Mouse (Mus musculus) right cerebral cortex, postnatal 4 days (tissue): ENCODE results near the gene Ajuba.
A peak's percentile ranks its signal among the peaks of the same experiment; 100 is the strongest.
"Not testable (repeated sequence)": the region's sequence is repeated elsewhere in the genome, so short reads cannot be mapped to it uniquely, and the experiment has no call there.

ENCODE experiments used
- DNase-seq: peaks from one replicate; pipeline ENCODE4 v3.0.0-alpha.2; 2022

Gene Ajuba

DNA sequence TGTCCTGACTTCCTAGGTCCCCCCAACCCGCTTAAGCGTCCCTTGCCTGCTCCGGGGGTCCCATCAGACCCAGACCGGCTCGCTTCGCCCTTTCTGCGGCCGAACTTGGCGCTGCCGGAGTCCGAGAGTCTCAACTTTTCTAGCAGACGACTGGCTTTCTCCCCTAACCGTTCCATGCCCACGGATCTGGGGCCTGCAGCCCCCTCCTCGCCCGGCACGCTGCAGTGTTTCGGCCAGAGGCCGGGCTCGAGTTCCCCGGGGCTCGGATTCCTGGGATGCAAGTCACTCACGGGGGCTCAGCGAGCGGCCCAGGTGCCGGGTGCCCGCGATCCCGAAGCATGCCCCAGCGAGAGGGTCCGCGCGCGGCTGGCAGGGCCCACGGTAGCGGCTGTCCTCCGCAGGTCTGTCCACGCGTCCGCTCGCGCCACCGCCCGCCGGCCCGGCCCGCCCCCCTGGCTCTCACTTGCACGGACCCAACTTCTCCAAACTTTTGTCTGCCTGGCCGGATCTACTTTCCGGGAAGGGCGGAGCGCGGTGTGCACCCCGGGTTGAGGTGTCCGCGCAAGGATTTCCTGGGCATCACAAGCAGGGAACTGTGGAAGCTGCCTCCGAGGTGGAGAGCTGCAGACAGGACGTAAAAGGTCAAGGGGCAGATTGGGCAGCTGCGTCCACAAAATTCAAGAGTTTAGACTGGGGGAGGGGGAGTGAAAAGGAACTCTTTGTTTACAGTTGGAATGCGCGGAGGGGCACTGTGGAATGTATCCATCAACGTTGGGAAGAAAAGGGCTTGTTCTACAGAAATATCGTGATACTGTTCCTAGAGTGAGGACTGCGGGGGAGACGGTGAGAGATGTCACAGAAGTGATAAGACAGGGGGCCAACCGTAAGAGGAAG is at the start of gene Ajuba:
Gene Ajuba (minus strand): TSS at position 470 of the 894 bp plus-strand sequence.
- peak; percentile 67 for DNase-seq

DNA sequence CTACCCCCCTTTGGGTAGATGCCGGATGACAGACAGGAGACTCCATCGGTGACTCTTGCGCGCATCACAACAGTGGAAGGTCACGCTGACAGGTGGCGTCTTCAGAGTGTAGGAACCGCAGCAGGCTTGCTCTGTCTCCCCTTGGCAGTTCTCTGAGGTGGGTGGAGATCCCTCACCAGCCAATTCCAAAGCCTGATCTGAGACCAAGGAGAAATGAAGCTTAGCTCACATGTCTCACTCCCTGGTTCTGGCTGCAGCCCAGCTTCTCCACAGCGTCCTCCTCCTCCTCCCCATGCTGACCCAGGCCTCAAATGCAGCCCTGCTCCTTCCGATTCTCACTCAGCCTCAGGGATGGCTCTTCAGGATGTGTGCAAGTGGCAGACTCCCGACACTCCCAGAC is 47.6 kb upstream of the Ajuba start:
- DNase-seq, result no peak

DNA sequence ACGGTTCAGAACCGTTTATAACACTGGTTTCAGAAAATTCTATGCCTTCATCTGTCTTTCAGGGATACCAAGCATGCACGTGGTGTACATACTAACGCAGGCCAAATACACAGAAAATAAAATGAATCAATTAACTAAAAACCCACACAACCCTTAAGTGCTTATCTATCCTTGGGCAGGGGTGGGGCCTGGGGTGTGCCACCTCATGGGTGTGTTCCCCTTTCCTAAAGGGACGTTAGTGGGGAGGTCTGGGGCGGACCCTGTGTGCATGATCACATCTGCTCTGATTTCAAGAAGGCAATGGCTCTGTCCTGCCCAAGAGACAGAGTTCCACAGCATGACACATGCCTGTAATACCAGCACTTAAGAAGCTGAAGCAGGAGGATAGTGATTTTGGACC is 46.0 kb upstream of the Ajuba start:
- DNase-seq, result no peak

DNA sequence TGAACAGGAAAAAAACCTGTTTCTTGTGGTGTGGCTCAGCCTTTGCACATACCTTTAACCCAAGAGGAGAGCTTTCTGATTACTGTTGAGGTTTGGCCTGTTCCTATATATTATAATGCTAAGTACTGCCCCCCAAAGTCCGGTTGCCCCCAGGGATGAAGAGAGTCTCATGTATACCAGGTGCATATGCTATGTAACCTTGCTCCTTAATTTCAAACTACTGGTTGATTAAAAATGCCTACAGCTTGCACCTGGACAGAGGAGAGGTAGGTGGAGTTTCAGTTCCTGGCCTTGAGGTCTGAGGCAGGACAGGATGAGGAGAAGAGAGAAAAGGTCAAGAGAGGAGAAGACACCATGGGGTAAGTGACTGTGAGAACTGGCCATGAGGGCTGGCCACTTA is 43.8 kb upstream of the Ajuba start, which contains the start of gene Psmb11:
Gene Psmb11 (plus strand): TSS at position 301 of the 400 bp plus-strand sequence.
- no peak for DNase-seq

DNA sequence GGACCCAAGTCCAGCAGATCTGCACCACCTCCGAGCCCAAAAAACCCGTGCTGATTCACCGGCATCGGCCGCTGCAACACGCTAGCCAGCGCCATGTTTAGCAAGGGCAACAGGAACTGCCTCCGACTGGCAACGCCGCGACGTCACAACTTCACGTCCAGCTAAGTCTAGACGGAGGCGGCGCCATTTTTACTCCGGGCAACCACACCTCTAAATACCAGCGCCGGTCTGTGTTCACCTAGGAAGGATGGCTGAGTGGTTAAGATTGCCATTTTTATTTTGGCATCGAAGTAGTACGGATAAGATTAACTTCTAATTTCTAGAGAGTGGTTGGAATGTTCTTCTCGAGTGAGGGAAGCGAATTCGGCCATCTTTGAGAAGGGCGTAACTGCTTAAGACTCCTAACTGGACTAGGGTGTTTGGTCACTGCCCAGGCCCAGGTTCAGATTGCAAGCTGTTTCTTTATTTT is 40.6 kb upstream of the Ajuba start, which contains the start of gene Psmb5:
Gene Psmb5 (minus strand): TSS at position 126 of the 469 bp plus-strand sequence.
- peak; percentile 85 for DNase-seq

DNA sequence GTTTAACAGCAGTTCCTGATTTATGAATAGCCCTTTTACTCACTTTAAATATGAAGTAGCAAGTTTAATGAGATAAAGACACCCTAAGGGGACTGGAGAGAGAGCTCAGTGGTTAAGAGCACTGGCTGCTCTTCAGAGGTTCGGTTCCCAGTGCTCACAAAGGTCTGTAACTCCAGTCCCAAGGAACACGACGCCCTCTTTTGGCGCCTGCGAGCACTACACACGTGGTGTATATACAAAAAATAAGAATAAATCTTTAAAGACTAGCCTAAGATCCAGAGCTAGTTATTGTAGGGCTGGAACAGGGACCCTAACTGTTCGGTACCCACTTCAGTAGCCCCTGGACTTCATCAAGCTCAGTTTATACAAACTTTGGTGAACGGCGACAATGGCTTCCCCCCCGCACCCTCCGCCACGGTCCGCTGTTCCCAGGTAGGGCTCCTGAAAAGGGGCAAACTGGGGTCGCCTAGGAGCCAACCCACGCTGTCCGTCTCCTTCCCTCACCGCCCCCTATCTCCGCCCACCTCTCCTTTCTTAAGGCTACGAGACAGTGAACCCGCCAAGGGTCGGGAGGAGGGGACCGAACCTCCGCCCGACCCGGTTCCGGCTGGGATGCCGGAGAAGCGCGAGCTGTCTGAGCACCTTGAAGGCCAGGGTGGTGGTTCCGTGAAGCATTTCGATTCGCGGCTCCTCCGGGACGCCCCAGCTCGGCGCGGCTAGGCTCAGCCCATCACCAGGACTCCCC is 40.0 kb upstream of the Ajuba start:
- DNase-seq, result no peak

DNA sequence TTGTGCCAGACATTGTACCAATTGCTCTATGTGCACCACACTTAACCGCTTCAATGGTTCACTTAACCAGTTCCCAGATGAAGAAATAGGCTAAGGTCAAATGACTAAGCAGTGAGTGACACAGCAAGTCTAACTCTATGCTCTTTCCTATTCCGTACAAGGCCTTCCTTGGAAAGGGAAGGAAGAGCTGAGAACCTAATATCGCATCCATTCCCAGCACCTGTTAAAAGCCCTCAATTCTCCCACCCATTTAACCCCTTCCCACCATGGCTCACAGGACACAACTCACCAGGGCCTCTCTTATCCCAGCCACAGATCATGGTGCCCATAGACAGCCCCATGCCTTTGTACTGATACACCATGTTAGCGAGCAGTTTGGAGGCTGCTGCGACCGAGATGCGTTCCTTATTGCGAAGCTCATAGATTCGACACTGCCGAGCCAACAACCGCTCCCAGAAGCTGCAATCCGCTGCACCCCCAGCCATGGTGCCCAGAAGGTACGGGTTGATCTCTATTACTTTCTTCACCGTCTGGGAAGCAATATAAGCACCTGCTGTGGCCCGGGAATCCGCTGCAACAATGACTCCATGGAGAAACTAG is 39.0 kb upstream of the Ajuba start:
- DNase-seq, result no peak

DNA sequence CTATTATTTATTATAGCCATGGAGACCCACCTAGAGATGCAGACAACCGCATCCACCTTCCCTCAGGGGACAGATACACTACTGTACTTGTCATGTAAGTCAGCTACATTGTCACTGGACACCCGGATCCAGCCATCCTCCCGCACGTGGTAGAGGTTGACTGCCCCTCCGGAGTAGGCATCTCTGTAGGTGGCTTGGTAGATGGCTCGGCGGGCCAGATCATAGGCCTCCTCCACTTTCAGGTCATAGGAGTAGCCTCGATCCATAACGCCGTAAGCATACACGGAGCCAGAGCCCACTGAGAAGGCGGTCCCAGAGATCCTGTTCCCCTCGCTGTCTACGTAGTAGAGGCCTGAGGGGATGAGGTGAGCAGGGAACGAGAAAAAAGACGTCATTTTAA is 36.8 kb upstream of the Ajuba start:
- not testable (repeated sequence) for DNase-seq

DNA sequence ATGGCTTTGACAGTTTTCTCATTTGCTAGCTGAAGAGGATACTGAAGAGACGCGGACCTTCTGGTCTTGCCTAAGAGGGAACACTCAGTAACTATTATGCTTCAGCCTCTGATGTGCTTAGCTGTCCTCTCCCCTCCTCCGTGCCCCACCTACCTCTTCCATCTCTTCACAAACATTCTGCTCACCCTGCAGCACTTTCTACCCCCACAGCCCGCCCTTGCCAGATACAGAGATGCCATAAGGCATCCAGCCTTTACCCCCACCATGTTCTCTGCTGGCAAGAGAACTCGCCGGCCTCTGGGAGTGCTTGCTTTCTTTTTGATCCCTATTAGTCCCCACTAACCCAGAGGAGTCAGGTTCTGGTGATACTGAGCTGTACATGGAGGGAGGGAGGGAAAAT is 33.3 kb upstream of the Ajuba start:
- DNase-seq, result no peak

DNA sequence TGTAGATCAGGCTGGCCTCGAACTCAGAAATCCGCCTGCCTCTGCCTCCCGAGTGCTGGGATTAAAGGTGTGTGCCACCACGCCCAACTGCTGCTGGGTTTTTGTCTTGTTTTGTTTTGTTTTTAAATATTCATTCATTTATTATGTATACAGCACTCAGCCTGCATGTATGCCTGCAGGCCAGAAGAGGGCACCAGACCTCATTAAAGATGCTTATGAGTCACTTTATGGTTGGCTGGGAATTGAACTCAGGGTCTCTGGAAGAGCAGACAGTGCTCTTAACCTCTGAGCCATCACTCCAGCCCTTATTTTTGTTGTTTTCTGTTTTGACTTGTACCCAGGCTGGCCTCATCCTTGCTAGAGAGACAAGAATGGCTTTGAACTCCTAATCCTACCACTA is 32.6 kb upstream of the Ajuba start:
- DNase-seq, result no peak

DNA sequence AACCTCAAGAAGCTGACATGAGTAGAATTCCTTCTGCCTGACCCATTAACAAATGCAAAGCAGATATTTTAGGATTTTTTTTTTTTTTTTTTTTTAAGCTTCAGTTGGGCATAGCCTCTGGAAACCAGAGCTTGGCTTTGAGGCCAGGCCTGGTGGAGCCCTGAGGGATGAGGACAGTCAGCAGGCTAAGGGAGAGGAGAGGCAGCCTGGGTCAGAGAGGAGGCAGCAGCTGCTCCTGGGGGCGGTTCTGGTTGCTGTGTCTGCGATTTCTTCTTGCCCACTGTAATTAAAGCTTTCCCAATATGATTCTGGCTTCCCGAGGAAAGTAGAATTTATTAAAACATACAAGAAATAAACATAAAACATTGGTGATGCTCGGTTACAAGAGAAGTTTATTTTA is 31.9 kb upstream of the Ajuba start:
- DNase-seq, result no peak

DNA sequence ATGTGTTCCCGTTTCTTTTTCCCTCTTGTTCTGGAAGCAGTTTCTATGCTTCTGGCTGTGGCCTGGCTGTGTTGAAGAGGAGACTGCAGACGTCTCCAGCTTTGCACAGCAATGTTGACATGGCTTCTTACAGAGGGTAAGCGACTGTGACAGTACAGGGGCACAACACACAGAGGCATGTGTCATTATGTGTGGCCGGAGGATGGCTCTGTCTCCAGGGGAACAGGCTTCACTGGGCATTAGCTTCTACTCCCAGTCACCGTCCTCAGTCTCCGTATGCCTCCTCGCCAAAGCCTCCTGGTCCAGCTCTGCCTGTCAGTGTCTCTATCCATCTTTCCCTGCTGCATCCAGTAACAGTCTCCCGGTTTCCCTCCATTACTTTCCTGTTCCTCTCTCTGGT is 29.9 kb upstream of the Ajuba start:
- no peak for DNase-seq

DNA sequence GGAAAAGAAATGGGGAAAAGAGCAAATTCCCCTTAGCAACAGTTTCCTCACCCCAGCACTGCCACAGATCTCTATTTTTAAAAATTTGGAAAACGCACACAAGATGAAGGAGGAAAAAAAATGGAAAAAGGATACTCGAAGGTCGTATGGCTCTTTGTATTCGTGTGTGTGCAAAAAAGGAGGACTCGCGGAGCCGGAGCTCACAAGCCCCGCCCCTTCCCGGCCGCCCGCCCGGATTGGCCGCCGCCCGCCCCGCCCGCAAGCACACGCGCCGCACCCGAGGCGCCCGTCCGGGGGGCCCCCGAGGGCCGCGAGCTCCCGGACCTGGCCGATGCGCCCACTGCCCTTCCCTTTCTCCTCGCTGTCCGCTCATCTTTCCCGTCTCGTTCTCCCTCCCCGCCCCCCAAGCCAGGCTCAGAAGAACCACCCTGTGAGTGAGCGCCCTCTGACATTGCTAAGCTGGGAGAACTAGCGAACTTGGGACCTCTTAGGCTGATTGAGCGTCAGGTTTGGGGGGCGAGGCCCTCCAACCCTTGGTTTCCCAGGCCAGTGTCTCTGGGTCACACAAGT is 28.5 kb upstream of the Ajuba start, which contains the start of gene 4931414P19Rik:
Gene 4931414P19Rik (minus strand): TSS at position 242 of the 570 bp plus-strand sequence.
- DNase-seq, result peak; percentile 84

DNA sequence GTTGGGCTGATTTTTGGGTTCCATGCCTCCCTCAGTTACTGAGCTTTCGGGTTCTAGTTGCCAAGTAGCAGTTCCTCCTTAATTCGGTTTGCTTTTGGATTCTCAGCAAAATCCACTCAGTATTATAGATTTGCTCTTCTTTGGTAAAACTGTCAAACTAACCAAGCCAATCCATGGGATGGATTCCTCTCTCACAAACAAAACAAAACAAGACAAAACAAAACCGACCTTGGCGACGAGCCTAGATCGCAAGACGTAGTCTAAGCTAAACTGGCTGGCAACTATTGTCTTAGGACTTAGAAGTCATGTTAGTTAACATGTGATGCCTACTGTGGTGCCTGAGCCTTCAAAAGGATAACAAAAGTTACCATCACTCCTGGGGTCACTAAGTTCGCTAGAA is 26.3 kb upstream of the Ajuba start:
- DNase-seq, result no peak

DNA sequence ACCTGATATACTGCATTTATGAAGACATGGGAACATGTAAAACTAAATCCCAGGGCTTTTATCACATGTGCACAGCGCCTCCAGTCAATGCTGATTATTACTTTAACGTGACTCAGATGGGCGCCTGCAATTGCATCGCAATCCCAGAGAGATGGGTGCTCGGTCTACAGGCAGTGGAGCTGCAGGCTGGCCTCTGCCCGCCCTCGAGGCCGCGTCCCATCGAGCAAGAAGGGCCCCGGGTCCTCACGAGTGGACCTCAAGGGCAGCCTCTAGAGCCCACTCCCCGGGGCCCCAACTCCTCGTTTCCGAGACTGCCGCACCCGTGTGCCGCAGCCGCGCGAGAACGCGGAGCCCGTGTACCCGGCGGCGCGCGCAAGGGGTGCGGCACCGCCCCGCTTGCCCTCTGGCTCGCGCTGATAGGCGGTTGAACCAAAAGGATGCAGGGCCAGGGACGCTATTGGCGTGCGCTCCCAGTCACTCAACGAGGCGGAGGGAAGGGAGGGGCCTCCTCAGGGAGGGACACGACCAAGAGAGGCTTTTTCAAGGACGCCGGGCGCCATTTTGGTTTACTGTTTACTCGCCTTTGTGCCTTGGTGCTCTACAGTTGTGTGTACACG is 25.8 kb upstream of the Ajuba start:
- DNase-seq, result peak; percentile 93

DNA sequence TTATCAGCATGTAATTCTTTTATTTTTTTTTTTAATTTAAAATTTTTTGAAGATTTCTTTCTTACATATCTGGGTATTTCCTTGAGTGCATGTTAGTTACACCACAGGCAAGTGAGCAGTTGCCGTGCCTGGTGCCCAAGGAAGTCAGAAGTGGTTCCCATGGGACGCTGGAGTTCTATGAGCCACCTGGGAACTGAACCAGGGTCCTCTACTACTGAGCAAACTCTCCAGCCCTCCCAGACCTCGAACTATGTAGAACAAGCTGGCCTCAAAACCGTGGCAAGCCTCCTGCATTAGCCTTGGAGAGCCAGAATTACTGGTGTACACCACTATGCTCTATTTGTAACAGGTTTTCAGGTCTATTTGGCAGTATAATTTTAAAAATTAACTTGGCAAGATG is 25.3 kb upstream of the Ajuba start:
- DNase-seq, result no peak

DNA sequence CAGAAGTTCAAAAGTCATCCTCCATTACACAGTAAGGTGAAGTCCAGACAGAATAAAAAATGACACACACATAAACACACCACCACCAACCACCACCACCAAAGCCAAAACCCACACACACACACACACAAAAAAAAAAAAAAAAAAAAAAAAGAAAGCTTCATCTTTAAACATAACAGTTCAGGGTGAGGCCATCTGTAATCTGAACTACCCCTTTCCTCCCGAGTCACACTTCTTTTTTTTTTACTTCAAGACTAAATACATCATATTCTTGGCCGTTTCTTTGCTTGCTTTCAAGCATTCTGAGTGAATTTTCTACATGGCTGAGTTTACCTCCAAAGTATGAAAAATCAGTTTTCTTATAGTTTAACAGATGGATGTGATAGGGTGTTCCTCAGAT is 24.2 kb upstream of the Ajuba start:
- DNase-seq, result no peak

DNA sequence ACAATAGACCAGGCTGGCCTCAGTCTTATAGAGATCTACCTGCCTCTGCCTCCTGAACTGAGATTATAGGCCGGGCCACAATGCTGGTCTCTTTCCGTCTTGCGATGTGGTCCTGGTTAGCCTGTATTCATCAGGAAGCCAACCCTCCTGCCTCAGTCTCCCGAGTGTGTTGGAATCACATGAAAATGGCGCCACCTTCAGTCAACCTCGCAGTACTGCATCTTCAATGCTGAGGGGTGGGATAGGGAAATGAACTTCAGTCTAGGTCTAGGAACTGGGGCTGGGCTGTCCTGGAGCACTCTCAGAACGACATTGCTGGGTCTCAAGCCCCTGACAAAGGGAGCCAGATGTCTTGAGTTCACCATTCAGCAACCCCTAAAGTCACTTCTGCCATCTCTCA is 19.7 kb upstream of the Ajuba start:
- no peak for DNase-seq

DNA sequence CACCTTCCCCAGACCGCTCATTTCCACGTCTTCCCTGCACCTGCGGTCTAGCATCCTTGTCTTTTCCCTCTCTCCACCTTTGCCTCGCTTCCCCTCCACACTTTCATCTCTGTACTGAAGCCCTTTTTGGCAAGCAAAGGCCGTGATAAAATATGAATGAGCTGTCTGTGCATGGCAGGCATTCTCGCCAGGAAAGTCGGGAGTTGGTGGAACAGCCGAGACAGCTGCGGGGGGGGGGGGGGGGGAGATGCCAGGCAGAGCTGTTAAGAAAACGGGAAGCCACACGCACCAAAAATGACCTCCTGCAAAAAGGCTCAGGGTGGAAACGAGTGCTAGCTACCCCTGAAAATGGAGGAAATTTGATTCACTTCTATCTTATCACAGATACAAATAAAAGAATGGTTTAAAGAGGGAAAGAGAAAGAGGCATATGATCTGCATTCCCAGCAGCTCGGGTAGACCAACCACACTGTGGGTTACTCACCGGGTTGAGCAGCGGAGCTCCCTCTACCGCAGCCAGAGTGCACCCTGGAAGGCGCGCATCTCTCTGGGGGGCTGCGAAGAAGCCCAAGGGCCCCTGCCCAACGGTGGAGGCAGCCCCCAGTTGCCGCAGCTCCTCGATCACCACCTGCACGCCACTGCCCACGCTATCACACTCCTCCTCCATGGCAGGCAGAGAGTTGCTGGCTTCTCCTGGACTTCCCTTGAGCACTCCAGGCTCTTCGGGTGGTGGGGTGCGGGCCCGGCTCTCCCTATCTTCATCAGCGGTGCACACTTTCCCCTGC is 17.5 kb upstream of the Ajuba start:
- no peak for DNase-seq

DNA sequence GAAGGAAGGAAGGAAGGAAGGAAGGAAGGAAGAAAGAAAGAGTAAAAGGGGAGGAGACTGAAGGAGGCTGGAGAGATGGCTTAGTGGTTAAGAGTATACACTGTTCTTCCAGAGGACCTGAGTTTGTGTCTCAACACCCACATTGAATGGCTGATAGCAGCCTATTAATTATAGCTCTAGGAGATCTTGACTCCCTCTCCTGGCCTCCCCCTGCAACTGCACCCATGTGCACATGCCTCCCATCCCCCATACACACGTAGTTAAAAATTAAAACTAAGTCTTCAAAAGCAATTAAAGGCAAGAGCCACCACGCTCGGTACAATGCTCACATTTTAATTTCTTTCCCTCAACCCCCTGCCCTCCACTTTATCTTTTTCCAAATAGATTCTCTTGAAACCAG is 16.7 kb upstream of the Ajuba start:
- no peak for DNase-seq

DNA sequence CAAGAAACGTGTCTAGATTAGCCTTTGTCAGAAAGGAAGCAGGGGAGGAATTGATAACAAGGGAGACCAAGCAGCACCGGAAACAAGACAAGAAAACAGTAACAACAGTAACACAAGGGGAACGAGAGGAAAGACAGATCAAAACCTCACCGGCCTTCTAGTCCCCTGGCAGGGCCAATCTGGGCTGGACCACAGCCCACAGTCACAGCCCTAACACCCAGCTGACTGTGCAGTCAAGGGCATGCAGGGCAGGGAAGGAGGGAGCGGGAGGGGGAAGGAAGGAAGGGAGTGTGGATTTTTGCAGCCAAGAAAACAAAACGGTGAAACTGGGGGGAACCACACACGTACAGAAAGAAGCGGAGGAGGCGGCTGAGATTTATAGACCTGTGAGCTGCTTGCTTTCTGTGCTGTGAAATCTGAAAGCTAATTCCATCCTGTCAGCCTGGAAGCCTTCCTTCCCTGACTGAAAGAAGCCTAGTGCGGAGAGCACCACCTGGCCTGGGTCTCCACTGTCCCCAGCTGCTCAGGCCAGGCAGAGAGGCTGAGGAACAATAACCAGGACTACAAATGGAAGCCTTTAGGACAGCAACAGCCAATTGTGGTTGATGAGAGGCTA is 15.1 kb upstream of the Ajuba start:
- no peak for DNase-seq
